Mouse (Mus musculus) forebrain, embryonic 14.5 days (tissue): ENCODE measurements around the gene Wnt5a. TPM values are rescaled to one million over a fixed set of nuclear protein-coding genes. Genes with fewer than 3 reads are reported as not detected.
A peak's percentile ranks its signal among the peaks of the same experiment; 100 is the strongest.

ENCODE experiments used
- ATAC-seq: fragments of 200-750 bp; cut with Nextera tagmentation; 2 replicates; pipeline ENCODE4 v1.8.0; 2017; ENCODE audit warnings: mild to moderate bottlenecking, moderate library complexity
- DNase-seq: peaks from one replicate; pipeline ENCODE4 v3.0.0-alpha.2; 2015; ENCODE audit warnings: low spot score
- H3K27ac ChIP-seq: fragments of 300-500 bp; sonication (generic); 2 replicates; pipeline ENCODE4 v1.5.1; 2014; ENCODE audit warnings: low read depth, mild to moderate bottlenecking, control low read depth, low read length, moderate library complexity
- H3K27me3 ChIP-seq: fragments of 300-500 bp; sonication (generic); replicated peaks from 2 replicates; pipeline ENCODE4 v1.6.1; 2014; ENCODE audit warnings: low read length, control low read depth, mixed read lengths; ENCODE audit not compliant: control insufficient read depth, insufficient read depth
- H3K36me3 ChIP-seq: fragments of 300-500 bp; sonication (generic); 2 replicates; pipeline ENCODE4 v1.6.1; 2014; ENCODE audit warnings: low read length, control low read depth; ENCODE audit not compliant: control insufficient read depth, insufficient read depth
- H3K4me1 ChIP-seq: fragments of 300-500 bp; sonication (generic); 2 replicates; pipeline ENCODE4 v1.6.1; 2014; ENCODE audit warnings: antibody characterized with exemption, low read length, control low read depth; ENCODE audit not compliant: control insufficient read depth, insufficient read depth
- H3K4me2 ChIP-seq: fragments of 300-500 bp; sonication (generic); 2 replicates; pipeline ENCODE4 v1.6.1; 2014; ENCODE audit warnings: mild to moderate bottlenecking, control low read depth, low read length
- H3K4me3 ChIP-seq: fragments of 300-500 bp; sonication (generic); 2 replicates; pipeline ENCODE4 v1.5.1; 2014; ENCODE audit warnings: low read depth, low read length, control low read depth
- H3K9ac ChIP-seq: fragments of 300-500 bp; sonication (generic); 2 replicates; pipeline ENCODE4 v1.6.1; 2014; ENCODE audit warnings: mild to moderate bottlenecking, low read length, control low read depth, moderate library complexity
- H3K9me3 ChIP-seq: fragments of 300-500 bp; sonication (generic); replicated peaks from 2 replicates; pipeline ENCODE4 v1.6.1; 2016; ENCODE audit warnings: low read length, control low read depth, mixed read lengths; ENCODE audit not compliant: control insufficient read depth
- WGBS: fragments of 180-500 bp; shearing (Covaris S2); extraction: QIAGEN DNeasy Blood & Tissue Kit; methylation state at CpG from one replicate; pipeline ENCODE4 v1.1.7; 2014; 5-methylcytosine and 5-hydroxymethylcytosine counted together
- polyA plus RNA-seq: library from polyadenylated mRNA; unstranded; fragments of >200 nt; fragmentation: Nextera tagmentation; extraction: Ambion mirVana; gene quantifications from 2 replicates; pipeline ENCODE4 v1.2.1, GENCODE M21; 2014

Wnt5a gene
- polyA plus RNA-seq, 1 experiment from 2014 or later, result 12.5 TPM

DNA sequence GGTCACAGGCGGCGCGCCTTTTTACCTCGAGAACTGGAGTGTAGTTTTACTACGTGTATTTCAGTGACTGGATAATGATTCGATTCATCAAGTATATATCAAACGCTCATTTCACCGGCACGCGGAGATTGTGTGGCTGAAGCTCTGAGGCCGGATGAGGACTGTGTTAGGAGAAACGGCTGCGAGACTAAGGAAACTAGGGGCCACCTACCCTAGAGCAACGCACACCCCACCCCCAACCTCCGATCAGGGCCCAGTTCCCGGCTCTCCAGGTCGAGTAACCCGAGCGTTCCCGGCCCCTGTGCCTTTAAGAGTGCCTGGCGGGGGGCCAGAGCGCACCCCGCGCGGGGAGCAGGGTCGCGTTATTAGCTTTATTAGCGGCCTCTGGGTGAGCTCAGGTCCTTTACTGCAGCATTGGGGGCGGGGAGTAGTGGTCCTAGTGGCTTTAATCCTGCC, 1.9 kb downstream of the Wnt5a start:
- peak overlapping the region; percentile 53 for H3K4me3 ChIP-seq
- no peaks in the 10 kb centered on the region for H3K9me3 ChIP-seq
- 0 out of 2 replicates have a peak overlapping the region, but pooled peaks have one; percentile 33 for H3K27ac ChIP-seq
- peak overlapping the region; percentile 71 for H3K9ac ChIP-seq
- DNase-seq (peak; percentile 60), ATAC-seq (peak; percentile 11; the same call in 1 of the 2 replicates)
- peaks cover 30% of the 10 kb centered on the region for H3K4me1 ChIP-seq
- H3K36me3 ChIP-seq, result no peaks in the 10 kb centered on the region
- H3K4me2 ChIP-seq, result peak overlapping the region; percentile 93
- under 1% methylated on average over 29 of the region's 29 CpGs for WGBS
- peaks cover 39% of the 10 kb centered on the region for H3K27me3 ChIP-seq

DNA sequence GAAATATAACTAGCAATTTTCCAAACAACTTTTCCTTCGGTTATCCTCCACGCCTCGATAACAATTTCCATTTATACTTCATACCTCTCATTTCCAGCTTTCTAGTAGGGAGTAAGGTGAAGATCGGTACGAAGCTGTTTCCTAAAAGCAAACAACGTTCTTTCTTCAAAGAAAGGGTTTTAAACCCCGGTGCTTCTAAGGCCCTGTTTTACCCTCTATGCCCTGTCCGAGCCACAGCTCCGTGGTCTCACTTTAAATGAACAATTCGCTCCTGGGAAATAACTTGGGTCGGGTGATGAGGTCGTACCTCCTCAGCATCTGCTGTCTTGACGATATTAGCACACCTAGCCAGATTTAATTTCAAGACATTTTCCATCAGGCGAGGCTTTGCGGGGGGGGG, 2.5 kb downstream of the Wnt5a start:
- H3K4me2 ChIP-seq, result peak overlapping the region; percentile 93

DNA sequence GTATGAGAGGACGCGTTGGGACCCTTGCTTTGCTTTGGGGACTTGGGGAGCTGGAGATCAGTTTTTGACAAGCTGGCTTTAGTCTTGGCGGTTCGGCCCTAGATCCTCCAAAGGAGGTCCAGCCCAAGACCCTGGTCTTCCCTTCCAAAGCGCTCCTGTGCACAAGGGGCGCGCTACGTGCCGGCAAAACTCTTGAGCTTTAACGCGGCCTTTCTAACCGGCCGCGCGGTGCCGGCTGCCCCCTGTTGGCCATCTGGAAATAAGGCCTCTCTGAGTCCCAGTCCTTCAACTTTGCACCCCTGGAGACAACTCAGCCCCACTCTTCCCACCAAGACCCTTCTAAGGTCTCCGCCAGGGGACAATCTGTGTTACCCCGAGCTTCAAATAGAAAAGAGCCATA, 2.9 kb downstream of the Wnt5a start:
- peak; percentile 80 for DNase-seq
- H3K27me3 ChIP-seq, result peaks cover 42% of the 10 kb centered on the region
- H3K4me2 ChIP-seq, result peak overlapping the region; percentile 93
- peak; percentile 27; the same call in 1 of the 2 replicates for ATAC-seq
- peak overlapping the region; percentile 53 for H3K4me3 ChIP-seq
- H3K9ac ChIP-seq, result peak overlapping the region; percentile 71; the same call in 1 of the 2 replicates
- H3K9me3 ChIP-seq, result no peaks in the 10 kb centered on the region
- peaks cover 33% of the 10 kb centered on the region for H3K4me1 ChIP-seq
- no peak overlapping the region for H3K27ac ChIP-seq
- WGBS, result 2% methylated on average over 18 of the region's 18 CpGs
- no peaks in the 10 kb centered on the region for H3K36me3 ChIP-seq

More for the DNA sequence above, 2.5 kb downstream of the Wnt5a start:
- DNase-seq (peak; percentile 27), ATAC-seq (no peak)
- WGBS, result 2% methylated on average over 15 of the region's 15 CpGs
- H3K4me1 ChIP-seq, result peaks cover 33% of the 10 kb centered on the region
- H3K36me3 ChIP-seq, result no peaks in the 10 kb centered on the region
- no peak overlapping the region for H3K27ac ChIP-seq
- H3K9ac ChIP-seq, result peak overlapping the region; percentile 71; the same call in 1 of the 2 replicates
- H3K27me3 ChIP-seq, result peaks cover 39% of the 10 kb centered on the region
- no peaks in the 10 kb centered on the region for H3K9me3 ChIP-seq
- peak overlapping the region; percentile 53 for H3K4me3 ChIP-seq

DNA sequence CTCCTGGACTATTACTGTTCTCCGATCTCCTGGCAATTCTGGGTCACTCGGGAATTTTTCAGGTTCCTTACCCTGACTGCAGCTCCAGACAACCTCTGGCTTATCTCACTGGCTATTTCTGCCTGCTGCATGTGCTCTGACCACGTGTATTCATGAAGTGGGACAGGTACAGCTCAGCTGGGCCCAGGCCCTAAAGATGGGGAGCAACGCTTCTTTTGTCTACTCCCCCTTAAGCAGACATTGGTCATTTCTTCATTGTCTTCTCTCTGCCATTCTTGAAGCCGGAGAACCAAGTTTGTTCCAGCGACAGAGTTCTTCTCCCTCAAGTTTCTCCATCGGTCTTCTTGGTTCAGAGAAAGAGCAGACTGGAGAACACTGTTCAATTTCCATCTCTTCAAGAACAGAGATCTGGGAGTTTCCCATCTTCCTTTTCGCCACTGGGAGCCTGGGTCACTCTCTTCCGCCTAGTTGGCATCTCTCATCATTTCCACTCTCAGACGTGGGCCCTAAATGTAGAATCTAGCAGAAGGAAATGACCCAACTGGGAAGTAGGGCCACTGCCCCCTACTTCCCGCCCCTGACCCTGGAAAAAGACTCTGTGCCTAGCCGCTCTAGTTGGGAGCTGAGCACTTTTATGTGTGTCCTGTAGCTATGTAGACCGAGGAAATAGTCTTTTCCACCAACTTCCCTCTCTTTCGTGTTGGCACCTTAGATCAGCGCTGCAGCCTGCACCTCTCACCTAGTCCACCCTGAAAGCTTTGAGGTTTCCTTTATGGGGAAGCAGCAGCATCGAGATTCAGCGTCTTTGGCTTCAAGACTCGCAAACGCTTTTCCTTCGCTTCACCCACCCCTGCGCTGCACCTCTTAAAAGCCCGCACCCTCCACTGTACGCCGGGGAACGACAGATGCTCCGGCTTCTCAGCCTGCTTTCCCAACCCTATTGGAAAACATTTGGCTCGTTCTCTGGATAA, 4.0 kb downstream of the Wnt5a start:
- H3K27me3 ChIP-seq, result peaks cover 43% of the 10 kb centered on the region
- DNase-seq (peak; percentile 46), ATAC-seq (no peak)
- peak overlapping the region; percentile 34 for H3K4me3 ChIP-seq
- H3K4me2 ChIP-seq, result peak overlapping the region; percentile 93
- H3K9ac ChIP-seq, result peak overlapping the region; percentile 63
- H3K36me3 ChIP-seq, result no peaks in the 10 kb centered on the region
- WGBS, result 16% methylated on average over 27 of the region's 27 CpGs
- H3K4me1 ChIP-seq, result peaks cover 38% of the 10 kb centered on the region
- no peaks in the 10 kb centered on the region for H3K9me3 ChIP-seq
- no peak overlapping the region for H3K27ac ChIP-seq

DNA sequence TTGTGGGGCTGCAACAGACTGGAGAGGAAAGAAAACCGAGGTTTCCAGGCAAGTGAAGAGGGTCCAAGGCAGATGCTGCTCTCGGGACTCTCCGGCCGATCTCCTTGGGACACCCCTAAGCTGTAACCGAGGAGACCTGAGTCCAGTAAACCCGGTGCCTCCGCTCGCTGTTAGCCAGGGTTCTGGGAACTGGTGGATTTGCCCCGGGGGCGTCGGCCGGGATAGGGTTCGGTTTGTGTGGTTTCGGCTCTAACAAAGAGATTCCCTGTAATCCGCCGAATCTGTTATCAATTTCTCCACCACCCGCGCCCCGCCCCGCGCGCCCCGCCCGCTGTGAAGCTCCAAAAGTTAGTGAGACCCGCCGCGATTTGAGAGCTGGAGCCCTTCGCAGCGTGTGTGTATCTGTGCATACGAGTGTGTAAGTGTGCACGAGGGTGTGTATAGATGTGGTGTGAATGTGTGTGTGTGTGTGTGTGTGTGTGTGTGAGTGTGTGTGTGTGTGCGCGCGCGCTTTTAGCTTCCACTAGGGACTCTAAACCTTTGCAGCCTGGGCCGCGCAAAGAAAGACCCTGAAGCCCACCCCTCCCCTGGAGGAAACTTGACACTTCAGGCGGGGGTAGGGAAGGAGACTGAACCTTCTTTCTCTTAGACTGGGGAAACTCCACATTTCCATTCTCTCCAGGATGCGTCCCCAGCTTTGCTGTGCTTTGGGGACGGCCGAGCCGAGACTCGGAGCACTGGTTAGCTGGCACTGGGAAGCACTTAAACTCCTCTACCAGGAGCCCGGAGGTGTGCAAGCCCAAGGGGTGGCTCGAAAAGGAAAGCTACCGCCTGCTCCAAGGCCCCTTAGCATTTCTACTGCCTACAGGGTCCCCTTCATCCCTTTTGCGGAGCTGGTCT, 5.1 kb downstream of the Wnt5a start:
- WGBS, result under 1% methylated on average over 47 of the region's 47 CpGs
- H3K4me3 ChIP-seq, result peak overlapping the region; percentile 34
- H3K4me1 ChIP-seq, result peaks cover 33% of the 10 kb centered on the region; the same call in 1 of the 2 replicates
- peak; percentile 44 for DNase-seq
- peak overlapping the region; percentile 33; the same call in 1 of the 2 replicates for H3K27ac ChIP-seq
- H3K36me3 ChIP-seq, result no peaks in the 10 kb centered on the region
- no peaks in the 10 kb centered on the region for H3K9me3 ChIP-seq
- ATAC-seq, result no peak; the same call in 1 of the 2 replicates
- peak overlapping the region; percentile 63 for H3K9ac ChIP-seq
- peak overlapping the region; percentile 93 for H3K4me2 ChIP-seq
- peaks cover 39% of the 10 kb centered on the region for H3K27me3 ChIP-seq

DNA sequence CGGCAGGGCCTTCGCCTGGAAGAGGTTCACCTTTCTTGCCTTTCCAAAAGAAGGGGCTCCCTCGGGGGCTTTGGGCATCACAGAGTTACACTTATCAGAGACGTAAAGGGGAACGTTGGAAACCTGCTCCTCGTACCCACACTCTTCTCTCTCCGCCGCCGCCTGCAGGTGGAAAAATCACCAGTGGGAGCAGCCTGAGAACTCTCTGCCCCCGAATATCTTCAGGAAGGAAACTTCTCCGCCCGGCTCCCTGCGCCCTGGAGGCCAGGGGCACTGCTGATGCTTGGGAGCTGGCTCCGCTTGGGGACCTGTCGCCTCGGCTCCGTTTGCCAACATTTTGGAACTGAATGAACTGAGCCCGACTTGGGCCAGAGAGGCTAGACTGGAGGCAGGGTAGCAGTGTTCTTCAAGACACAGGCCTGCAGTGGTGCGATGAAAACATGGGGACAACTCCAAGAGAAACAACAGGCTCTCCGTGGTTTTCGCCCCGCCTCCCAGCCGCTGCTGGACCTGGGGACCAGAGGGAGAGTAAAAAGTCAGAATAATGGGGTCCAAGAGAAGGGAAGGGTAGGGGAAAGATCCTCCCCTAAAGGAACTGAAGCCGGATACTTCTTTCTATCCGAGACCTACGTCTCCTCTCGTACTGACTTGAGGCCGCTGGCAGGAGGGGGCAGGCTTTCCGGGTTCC, 5.9 kb downstream of the Wnt5a start:
- ATAC-seq (no peak), DNase-seq (peak; percentile 40)
- Histone ChIP-seq H3K36me3 (no peaks in the 10 kb centered on the region), H3K9ac (peak overlapping the region; percentile 63), H3K4me1 (peaks cover 33% of the 10 kb centered on the region; the same call in 1 of the 2 replicates), H3K4me2 (peak overlapping the region; percentile 93), H3K27me3 (peaks cover 39% of the 10 kb centered on the region), H3K4me3 (peak overlapping the region; percentile 34), H3K9me3 (no peaks in the 10 kb centered on the region), H3K27ac (0 out of 2 replicates have a peak overlapping the region, but pooled peaks have one; percentile 33)
- WGBS, result under 1% methylated on average over 29 of the region's 29 CpGs

DNA sequence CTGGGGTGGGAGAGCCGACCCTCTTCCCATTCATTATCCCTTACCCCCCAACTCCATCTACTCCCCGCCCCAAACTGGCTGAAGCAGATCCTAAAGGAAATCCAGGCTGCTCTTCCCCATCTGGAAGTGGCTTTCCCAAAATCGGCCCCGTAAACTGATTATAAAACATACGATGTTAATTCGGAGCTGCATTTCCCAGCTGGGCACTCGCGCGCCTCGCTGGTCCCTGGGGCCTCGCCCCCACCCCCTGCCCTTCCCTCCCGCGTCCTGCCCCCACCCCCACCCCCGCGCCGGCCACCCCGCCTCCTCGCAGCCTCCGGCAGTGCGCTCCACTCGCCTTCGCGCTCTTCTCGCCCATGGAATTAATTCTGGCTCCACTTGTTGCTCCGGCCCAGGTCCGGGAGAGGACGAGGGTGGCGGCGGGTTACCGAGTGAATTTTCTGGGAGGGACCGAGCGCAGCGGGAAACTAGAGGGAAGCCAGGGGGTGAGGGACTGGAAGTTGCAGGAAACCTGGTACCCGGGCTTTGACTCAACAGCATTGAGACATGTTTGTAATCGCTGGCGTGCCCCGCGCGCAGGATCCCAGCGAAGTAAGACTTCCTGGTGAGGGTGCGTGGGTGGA, 6.6 kb downstream of the Wnt5a start:
- H3K36me3 ChIP-seq, result no peaks in the 10 kb centered on the region
- no peaks in the 10 kb centered on the region for H3K9me3 ChIP-seq
- H3K27ac ChIP-seq, result no peak overlapping the region
- ATAC-seq (no peak), DNase-seq (peak; percentile 39)
- under 1% methylated on average over 38 of the region's 41 CpGs for WGBS
- H3K4me2 ChIP-seq, result peak overlapping the region; percentile 93
- H3K4me3 ChIP-seq, result peak overlapping the region; percentile 34
- peak overlapping the region; percentile 63 for H3K9ac ChIP-seq
- peaks cover 33% of the 10 kb centered on the region; the same call in 1 of the 2 replicates for H3K4me1 ChIP-seq
- peaks cover 40% of the 10 kb centered on the region for H3K27me3 ChIP-seq
